Mouse (Mus musculus) kidney, adult 2 months (tissue): Measurements from ENCODE around the gene Tgm2.

Experiments
- CTCF ChIP-seq: fragments of 200-500 bp; conservative IDR thresholded peaks from 2 replicates; pipeline ENCODE4 v1.5.1; 2011; ENCODE audit warnings: low read depth, mild to moderate bottlenecking, control low read depth, low read length, moderate library complexity, mixed read lengths; ENCODE audit not compliant: insufficient read depth, insufficient read length
- POLR2A ChIP-seq: fragments of 200-500 bp; IDR thresholded peaks from one replicate; pipeline ENCODE4 v1.6.1; 2011; ENCODE audit warnings: low read depth, low read length, control low read depth

GRCm38 (mm10) chr2:158174438-158174837 lies 28.2 kb upstream of the Tgm2 start:
- TF ChIP-seq CTCF, result no peak
- TF ChIP-seq POLR2A, result no peak
